Mouse (Mus musculus) liver, embryonic 11.5 days (tissue): ENCODE results near the gene Olfr370. TPM values are rescaled to one million over a fixed set of nuclear protein-coding genes. Genes with fewer than 3 reads are reported as not detected.

Experiments used
- ATAC-seq: fragments of 200-750 bp; cut with Nextera tagmentation; replicated peaks from 2 replicates; pipeline ENCODE4 v1.8.0; 2017; ENCODE audit warnings: moderate number of reproducible peaks, mild to moderate bottlenecking, moderate TSS enrichment, moderate library complexity; ENCODE audit not compliant: low FRiP score
- DNase-seq: peaks from one replicate; pipeline ENCODE4 v3.0.0-alpha.2; 2017; ENCODE audit warnings: low spot score
- H3K27ac ChIP-seq: fragments of 300-500 bp; sonication (generic); 2 replicates; pipeline ENCODE4 v1.5.1; 2014; ENCODE audit warnings: mild to moderate bottlenecking, low read depth, low read length, control low read depth
- H3K27me3 ChIP-seq: fragments of 300-500 bp; sonication (generic); replicated peaks from 2 replicates; pipeline ENCODE4 v1.6.1; 2014; ENCODE audit warnings: low read length, mixed read lengths; ENCODE audit not compliant: control insufficient read depth, insufficient read depth
- H3K36me3 ChIP-seq: fragments of 300-500 bp; sonication (generic); 2 replicates; pipeline ENCODE4 v1.6.1; 2014; ENCODE audit warnings: mild to moderate bottlenecking, low read length, moderate library complexity, mixed read lengths; ENCODE audit not compliant: control insufficient read depth, insufficient read depth
- H3K4me1 ChIP-seq: fragments of 300-500 bp; sonication (generic); replicated peaks from 2 replicates; pipeline ENCODE4 v1.6.1; 2014; ENCODE audit warnings: low read length, mixed read lengths; ENCODE audit not compliant: control insufficient read depth, insufficient read depth
- H3K4me2 ChIP-seq: fragments of 300-500 bp; sonication (generic); 2 replicates; pipeline ENCODE4 v1.6.1; 2014; ENCODE audit warnings: mild to moderate bottlenecking, control low read depth, moderate library complexity
- H3K4me3 ChIP-seq: fragments of 300-500 bp; sonication (generic); 2 replicates; pipeline ENCODE4 v1.5.1; 2014; ENCODE audit warnings: low read depth, low read length, control low read depth
- H3K9ac ChIP-seq: fragments of 300-500 bp; sonication (generic); 2 replicates; pipeline ENCODE4 v1.6.1; 2014; ENCODE audit warnings: low read depth, low read length, control low read depth
- H3K9me3 ChIP-seq: fragments of 300-500 bp; sonication (generic); 2 replicates; pipeline ENCODE4 v1.6.1; 2016; ENCODE audit warnings: low read length, inconsistent platforms, mixed read lengths; ENCODE audit not compliant: control insufficient read depth
- WGBS: fragments of 180-500 bp; shearing (Covaris S2); extraction: QIAGEN DNeasy Blood & Tissue Kit; methylation state at CpG from one replicate; pipeline ENCODE4 v1.1.7; 2014; 5-methylcytosine and 5-hydroxymethylcytosine counted together
- polyA plus RNA-seq: library from polyadenylated mRNA; unstranded; fragments of >200 nt; fragmentation: Nextera tagmentation; extraction: Ambion mirVana; gene quantifications from 2 replicates; pipeline ENCODE4 v1.2.1, GENCODE M21; 2014

The Olfr370 gene
- polyA plus RNA-seq, 1 experiment from 2014 or later = not detected

- Histone ChIP-seq H3K27me3 (no peaks in the 10 kb centered on the region), H3K36me3 (no peaks in the 10 kb centered on the region; the same call in 1 of the 2 replicates), H3K4me1 (peaks cover 30% of the 10 kb centered on the region), H3K27ac (no peak overlapping the region; the same call in 1 of the 2 replicates), H3K4me2 (no peak overlapping the region), H3K4me3 (no peak overlapping the region), H3K9ac (no peak overlapping the region; the same call in 1 of the 2 replicates), H3K9me3 (no peaks in the 10 kb centered on the region)
- 82% methylated on average over 17 of the region's 17 CpGs for WGBS
- ATAC-seq (no peak), DNase-seq (peak; percentile 30)
Measured at GRCm38 (mm10) chr8:83578131-83579055, 42.8 kb downstream of the Olfr370 start.

- Histone ChIP-seq H3K9ac (no peak overlapping the region), H3K4me1 (peaks cover 30% of the 10 kb centered on the region), H3K9me3 (no peaks in the 10 kb centered on the region), H3K27me3 (no peaks in the 10 kb centered on the region), H3K4me3 (no peak overlapping the region), H3K27ac (no peak overlapping the region), H3K4me2 (no peak overlapping the region), H3K36me3 (peaks cover 8% of the 10 kb centered on the region; the same call in 1 of the 2 replicates)
- no peak for DNase-seq
- 88% methylated on average over 8 of the region's 8 CpGs for WGBS
- ATAC-seq = no peak
Measured at GRCm38 (mm10) chr8:83579676-83580075, 44.1 kb downstream of the Olfr370 start.

- Histone ChIP-seq H3K36me3 (peaks cover 8% of the 10 kb centered on the region), H3K4me2 (no peak overlapping the region), H3K27ac (no peak overlapping the region), H3K9ac (no peak overlapping the region), H3K4me1 (peaks cover 26% of the 10 kb centered on the region), H3K9me3 (no peaks in the 10 kb centered on the region), H3K4me3 (no peak overlapping the region), H3K27me3 (no peaks in the 10 kb centered on the region)
- WGBS = 86% methylated on average over 8 of the region's 8 CpGs
- ATAC-seq (no peak), DNase-seq (no peak)
Measured at GRCm38 (mm10) chr8:83580826-83581225, 45.2 kb downstream of the Olfr370 start.

GRCm38 (mm10) chr8:83582226-83582625 is 46.6 kb downstream of the Olfr370 start:
- DNase-seq (no peak), ATAC-seq (no peak)
- Histone ChIP-seq H3K27me3 (no peaks in the 10 kb centered on the region), H3K36me3 (peaks cover 13% of the 10 kb centered on the region), H3K9ac (no peak overlapping the region), H3K4me3 (no peak overlapping the region), H3K9me3 (no peaks in the 10 kb centered on the region), H3K4me2 (no peak overlapping the region), H3K27ac (no peak overlapping the region), H3K4me1 (peaks cover 12% of the 10 kb centered on the region; the same call in 1 of the 2 replicates)
- WGBS = 85% methylated on average over 8 of the region's 8 CpGs

GRCm38 (mm10) chr8:83583236-83583635 is 47.7 kb downstream of the Olfr370 start:
- WGBS = 87% methylated on average over 15 of the region's 15 CpGs

GRCm38 (mm10) chr8:83584771-83585170 is 49.2 kb downstream of the Olfr370 start:
- Histone ChIP-seq H3K4me1 (no peaks in the 10 kb centered on the region), H3K36me3 (peaks cover 18% of the 10 kb centered on the region), H3K4me3 (no peak overlapping the region), H3K27me3 (no peaks in the 10 kb centered on the region), H3K9me3 (no peaks in the 10 kb centered on the region), H3K27ac (no peak overlapping the region), H3K4me2 (no peak overlapping the region), H3K9ac (no peak overlapping the region)
- 89% methylated on average over 1 of the region's 1 CpGs for WGBS
- no peak for DNase-seq
- ATAC-seq = no peak

More at GRCm38 (mm10) chr8:83583236-83583635, 47.7 kb downstream of the Olfr370 start:
- H3K36me3 ChIP-seq = peaks cover 13% of the 10 kb centered on the region
- no peak overlapping the region for H3K9ac ChIP-seq
- no peak overlapping the region for H3K4me2 ChIP-seq
- H3K9me3 ChIP-seq = no peaks in the 10 kb centered on the region
- H3K4me3 ChIP-seq = no peak overlapping the region
- H3K4me1 ChIP-seq = 0 out of 2 replicates have a peak, but pooled peaks cover 5% of the 10 kb centered on the region
- H3K27ac ChIP-seq = no peak overlapping the region
- ATAC-seq (no peak), DNase-seq (no peak)
- H3K27me3 ChIP-seq = no peaks in the 10 kb centered on the region

GRCm38 (mm10) chr8:83585333-83585732 is 49.8 kb downstream of the Olfr370 start:
- Histone ChIP-seq H3K9me3 (no peaks in the 10 kb centered on the region), H3K27me3 (no peaks in the 10 kb centered on the region), H3K4me3 (no peak overlapping the region), H3K4me2 (no peak overlapping the region), H3K27ac (no peak overlapping the region), H3K4me1 (peaks cover 3% of the 10 kb centered on the region; the same call in 1 of the 2 replicates), H3K9ac (no peak overlapping the region), H3K36me3 (peaks cover 18% of the 10 kb centered on the region)
- WGBS = 82% methylated on average over 3 of the region's 3 CpGs
- ATAC-seq (no peak), DNase-seq (no peak)

- H3K4me1 ChIP-seq = peaks cover 6% of the 10 kb centered on the region; the same call in 1 of the 2 replicates
- no peak overlapping the region for H3K9ac ChIP-seq
- 82% methylated on average over 6 of the region's 6 CpGs for WGBS
Measured at GRCm38 (mm10) chr8:83587644-83588043, 52.1 kb downstream of the Olfr370 start.

More at GRCm38 (mm10) chr8:83587644-83588043, 52.1 kb downstream of the Olfr370 start:
- Histone ChIP-seq H3K4me2 (no peak overlapping the region), H3K36me3 (peaks cover 18% of the 10 kb centered on the region), H3K9me3 (no peaks in the 10 kb centered on the region), H3K27me3 (no peaks in the 10 kb centered on the region), H3K27ac (no peak overlapping the region), H3K4me3 (no peak overlapping the region)
- no peak for DNase-seq
- ATAC-seq = no peak
